Mouse (Mus musculus): Measurements from ENCODE around the gene Crispld2. TPM values are rescaled to one million over a fixed set of nuclear protein-coding genes. Genes with fewer than 3 reads are reported as not detected.

The Crispld2 gene
- 4.9 and 5.2 TPM in 2 replicates for polyA plus RNA-seq (2014; fragmentation: Nextera tagmentation; extraction: Ambion mirVana)

DNA sequence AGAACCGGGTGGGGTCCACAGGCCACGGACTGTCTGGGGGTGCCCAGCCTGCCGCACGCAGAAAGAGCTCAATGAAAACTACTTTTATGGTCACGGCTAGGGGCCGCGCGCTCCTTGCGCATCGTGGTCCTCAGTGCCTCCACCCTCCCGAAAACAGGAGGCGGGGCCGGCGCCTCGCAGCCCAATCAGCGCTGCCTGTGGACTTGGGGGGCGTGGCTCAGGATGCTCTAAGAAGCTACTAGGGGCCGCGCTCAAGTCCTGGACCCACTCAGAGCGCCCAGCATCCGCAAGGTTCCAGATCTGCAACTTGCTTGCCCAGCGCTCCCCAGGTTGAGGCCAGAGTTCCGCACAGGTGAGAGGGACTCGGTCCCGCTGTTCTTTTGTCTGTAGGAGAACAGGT, at the start of gene Crispld2:
Gene Crispld2 (plus strand): TSS at position 190 of the 400 bp plus-strand sequence.
- peak; percentile 90 for ATAC-seq (ENCODE audit: low FRiP score, low TSS enrichment)
- peak within 1 kb of the TSS; percentile 30 for H3K4me3 ChIP-seq (ENCODE audit: low read length)
- peak within 1 kb of the TSS; percentile 8; the same call in 1 of the 2 replicates for H3K9ac ChIP-seq (ENCODE audit: low read depth, low read length)
- H3K36me3 ChIP-seq (ENCODE audit: control insufficient read depth, insufficient read depth, low read length), result no peaks in the 10 kb centered on the region
- H3K4me1 ChIP-seq (ENCODE audit: control insufficient read depth, insufficient read depth, low read length), result peaks cover 26% of the 10 kb centered on the region
- no peak within 1 kb of the TSS for H3K27ac ChIP-seq (ENCODE audit: low read depth, low read length)
- H3K4me2 ChIP-seq (replicated peaks; ENCODE audit: low read depth, low read length), result peak within 1 kb of the TSS; percentile 44
- H3K9me3 ChIP-seq (ENCODE audit: control insufficient read depth, low read length), result no peaks in the 10 kb centered on the region
- under 1% methylated on average over 25 of the region's 25 CpGs for WGBS
- H3K27me3 ChIP-seq (ENCODE audit: control insufficient read depth, insufficient read depth, low read length), result peaks cover 23% of the 10 kb centered on the region

DNA sequence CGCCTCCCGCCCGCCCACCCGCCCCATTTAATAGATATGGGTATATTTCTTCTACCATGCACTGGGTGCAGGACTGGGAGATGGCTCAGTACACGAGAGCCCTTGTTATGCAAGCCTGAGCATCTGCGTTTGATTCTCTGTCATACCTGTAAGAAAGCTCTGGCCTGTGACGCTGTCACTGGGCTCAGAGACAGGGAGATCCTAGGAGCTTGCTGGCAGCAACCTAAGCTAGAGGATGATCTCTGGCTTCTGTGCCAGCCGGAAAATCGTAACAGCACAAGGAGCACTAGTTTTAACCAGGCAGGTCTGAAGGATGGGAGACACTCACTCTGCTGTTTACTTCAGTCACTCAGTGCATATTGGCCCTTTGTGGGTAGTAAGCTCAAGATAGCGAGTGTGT, 48.6 kb upstream of the Crispld2 start:
- H3K4me3 ChIP-seq (ENCODE audit: low read length), result no peak overlapping the region
- H3K27me3 ChIP-seq (ENCODE audit: control insufficient read depth, insufficient read depth, low read length), result no peaks in the 10 kb centered on the region
- peaks cover 74% of the 10 kb centered on the region for H3K36me3 ChIP-seq (ENCODE audit: control insufficient read depth, insufficient read depth, low read length)
- no peak overlapping the region for H3K9ac ChIP-seq (ENCODE audit: low read depth, low read length)
- no peaks in the 10 kb centered on the region for H3K4me1 ChIP-seq (ENCODE audit: control insufficient read depth, insufficient read depth, low read length)
- no peaks in the 10 kb centered on the region for H3K9me3 ChIP-seq (ENCODE audit: control insufficient read depth, low read length)
- H3K4me2 ChIP-seq (replicated peaks; ENCODE audit: low read depth, low read length), result no peak overlapping the region
- ATAC-seq (ENCODE audit: low FRiP score, low TSS enrichment), result peak; percentile 16; the same call in 1 of the 2 replicates
- no peak overlapping the region for H3K27ac ChIP-seq (ENCODE audit: low read depth, low read length)
- 68% methylated on average over 10 of the region's 10 CpGs for WGBS

DNA sequence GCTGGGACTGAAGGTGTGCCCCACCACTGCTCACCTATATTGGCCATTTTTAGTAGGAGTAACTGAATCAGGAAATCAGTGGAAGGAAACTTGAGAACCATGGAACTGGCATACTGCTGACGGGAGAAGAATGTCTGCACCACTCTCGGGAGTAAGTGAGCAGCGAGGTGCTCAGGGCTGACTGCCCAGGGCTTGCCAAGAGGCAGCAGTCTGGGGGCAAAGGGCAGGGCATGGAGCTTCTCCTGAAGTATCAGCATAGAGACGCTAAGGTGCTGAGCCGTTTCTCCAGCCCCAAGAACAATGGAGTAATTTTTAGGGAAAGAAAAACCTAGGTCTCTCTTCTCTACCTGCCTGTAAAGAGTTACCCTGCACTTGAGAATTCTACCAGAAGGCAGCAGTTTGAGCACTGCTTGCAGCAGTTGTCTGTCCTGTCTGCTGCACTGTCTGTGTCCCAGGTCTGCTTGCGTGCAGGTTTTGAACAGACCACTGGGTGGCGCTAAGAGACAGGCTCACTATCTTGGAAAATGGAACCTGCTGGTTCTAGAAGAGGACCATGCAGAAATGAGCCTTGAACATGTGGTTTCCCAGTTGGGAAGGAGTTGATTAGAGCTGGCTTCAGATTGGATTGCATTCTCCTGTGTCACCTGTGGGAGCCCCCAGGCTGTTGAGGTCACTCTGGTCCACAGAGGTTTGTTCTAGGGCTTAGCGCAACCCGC, 48.0 kb upstream of the Crispld2 start:
- H3K9ac ChIP-seq (ENCODE audit: low read depth, low read length), result no peak overlapping the region
- H3K4me1 ChIP-seq (ENCODE audit: control insufficient read depth, insufficient read depth, low read length), result no peaks in the 10 kb centered on the region
- ATAC-seq (ENCODE audit: low FRiP score, low TSS enrichment), result peak; percentile 56; the same call in 1 of the 2 replicates
- no peaks in the 10 kb centered on the region for H3K27me3 ChIP-seq (ENCODE audit: control insufficient read depth, insufficient read depth, low read length)
- no peak overlapping the region for H3K4me2 ChIP-seq (replicated peaks; ENCODE audit: low read depth, low read length)
- WGBS, result 44% methylated on average over 9 of the region's 9 CpGs
- no peaks in the 10 kb centered on the region for H3K9me3 ChIP-seq (ENCODE audit: control insufficient read depth, low read length)
- H3K36me3 ChIP-seq (ENCODE audit: control insufficient read depth, insufficient read depth, low read length), result peaks cover 74% of the 10 kb centered on the region
- H3K4me3 ChIP-seq (ENCODE audit: low read length), result no peak overlapping the region
- no peak overlapping the region for H3K27ac ChIP-seq (ENCODE audit: low read depth, low read length)

DNA sequence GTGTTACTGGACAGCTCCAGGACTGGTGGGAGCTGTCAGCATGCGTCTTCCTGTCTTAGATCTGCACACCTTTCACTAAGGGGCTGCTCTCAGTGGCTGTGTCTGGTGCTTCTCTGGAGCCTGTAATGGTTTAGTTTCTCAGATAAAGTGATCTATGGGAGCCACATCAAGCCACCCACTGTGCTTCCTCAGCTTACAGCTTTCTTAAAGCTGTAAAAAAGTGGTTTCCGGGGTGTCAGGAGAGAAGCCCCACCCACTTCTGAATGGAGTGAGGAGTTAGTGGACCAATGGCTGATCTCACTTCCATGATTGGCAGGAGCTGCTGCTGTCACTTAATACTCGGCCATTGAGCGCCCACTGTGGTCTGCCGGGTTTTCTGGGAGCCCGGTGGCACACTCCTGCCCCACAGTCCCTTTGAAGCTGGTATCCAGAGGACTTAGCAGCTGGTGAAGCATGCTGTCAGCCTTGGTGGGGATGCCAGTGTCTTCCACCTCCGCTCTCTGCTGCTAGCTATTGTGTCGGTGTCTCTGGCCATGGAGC, 45.8 kb upstream of the Crispld2 start:
- H3K36me3 ChIP-seq (ENCODE audit: control insufficient read depth, insufficient read depth, low read length), result peaks cover 75% of the 10 kb centered on the region
- H3K27me3 ChIP-seq (ENCODE audit: control insufficient read depth, insufficient read depth, low read length), result no peaks in the 10 kb centered on the region
- H3K4me2 ChIP-seq (replicated peaks; ENCODE audit: low read depth, low read length), result no peak overlapping the region
- H3K9ac ChIP-seq (ENCODE audit: low read depth, low read length), result no peak overlapping the region
- H3K27ac ChIP-seq (ENCODE audit: low read depth, low read length), result no peak overlapping the region
- no peak for ATAC-seq (ENCODE audit: low FRiP score, low TSS enrichment)
- H3K9me3 ChIP-seq (ENCODE audit: control insufficient read depth, low read length), result no peaks in the 10 kb centered on the region
- 75% methylated on average over 8 of the region's 8 CpGs for WGBS
- no peaks in the 10 kb centered on the region for H3K4me1 ChIP-seq (ENCODE audit: control insufficient read depth, insufficient read depth, low read length)
- no peak overlapping the region for H3K4me3 ChIP-seq (ENCODE audit: low read length)

DNA sequence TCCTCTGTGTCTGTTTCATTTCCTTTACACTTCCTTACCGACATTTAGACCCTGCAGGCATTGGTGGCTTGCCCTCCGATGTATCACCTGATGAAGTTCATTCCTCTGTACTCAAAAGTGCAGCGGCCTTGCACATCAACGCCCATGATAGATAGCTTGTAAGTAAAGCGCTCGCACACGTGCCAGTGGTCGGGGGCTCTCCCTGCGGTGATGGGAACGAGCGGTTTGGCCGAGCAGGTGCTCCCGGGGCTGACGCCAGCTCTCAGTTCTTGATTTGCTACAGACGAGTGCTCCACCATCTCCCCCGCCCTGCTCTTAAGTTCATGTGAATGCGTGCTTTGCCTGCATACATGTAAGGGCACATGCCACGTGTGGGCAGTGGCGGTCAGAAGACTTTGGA, 44.6 kb upstream of the Crispld2 start:
- peaks cover 76% of the 10 kb centered on the region for H3K36me3 ChIP-seq (ENCODE audit: control insufficient read depth, insufficient read depth, low read length)

DNA sequence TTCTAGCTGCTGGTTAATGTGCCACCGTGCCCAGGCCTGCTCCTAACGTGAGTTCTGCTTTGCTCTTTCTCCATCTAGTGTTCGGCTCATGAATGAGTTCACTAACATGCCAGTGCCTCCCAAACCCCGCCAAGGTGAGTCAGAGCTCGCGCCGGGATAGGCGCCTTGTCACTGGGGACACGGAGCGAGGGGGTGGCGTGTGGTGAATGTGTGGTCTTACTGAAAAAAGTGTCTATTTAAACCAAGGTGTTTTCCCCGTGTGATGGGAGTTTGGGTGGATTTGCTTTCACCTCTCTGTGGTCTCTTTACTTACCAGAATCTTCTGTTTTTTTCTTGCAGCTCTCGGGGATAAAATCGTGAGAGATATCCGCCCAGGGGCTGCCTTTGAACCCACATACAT, 43.9 kb upstream of the Crispld2 start:
- H3K4me1 ChIP-seq (ENCODE audit: control insufficient read depth, insufficient read depth, low read length), result 0 out of 2 replicates have a peak, but pooled peaks cover 2% of the 10 kb centered on the region
- no peak for ATAC-seq (ENCODE audit: low FRiP score, low TSS enrichment)
- peaks cover 81% of the 10 kb centered on the region for H3K36me3 ChIP-seq (ENCODE audit: control insufficient read depth, insufficient read depth, low read length)
- 84% methylated on average over 15 of the region's 15 CpGs for WGBS
- H3K4me3 ChIP-seq (ENCODE audit: low read length), result no peak overlapping the region
- H3K9me3 ChIP-seq (ENCODE audit: control insufficient read depth, low read length), result no peaks in the 10 kb centered on the region
- no peak overlapping the region for H3K4me2 ChIP-seq (replicated peaks; ENCODE audit: low read depth, low read length)
- no peak overlapping the region for H3K9ac ChIP-seq (ENCODE audit: low read depth, low read length)
- no peaks in the 10 kb centered on the region for H3K27me3 ChIP-seq (ENCODE audit: control insufficient read depth, insufficient read depth, low read length)
- H3K27ac ChIP-seq (ENCODE audit: low read depth, low read length), result no peak overlapping the region

More for the DNA sequence above, 44.6 kb upstream of the Crispld2 start:
- H3K4me3 ChIP-seq (ENCODE audit: low read length), result no peak overlapping the region
- no peaks in the 10 kb centered on the region for H3K27me3 ChIP-seq (ENCODE audit: control insufficient read depth, insufficient read depth, low read length)
- no peak overlapping the region for H3K9ac ChIP-seq (ENCODE audit: low read depth, low read length)
- 80% methylated on average over 19 of the region's 19 CpGs for WGBS
- ATAC-seq (ENCODE audit: low FRiP score, low TSS enrichment), result no peak
- no peaks in the 10 kb centered on the region for H3K9me3 ChIP-seq (ENCODE audit: control insufficient read depth, low read length)
- H3K27ac ChIP-seq (ENCODE audit: low read depth, low read length), result no peak overlapping the region
- 0 out of 2 replicates have a peak, but pooled peaks cover 2% of the 10 kb centered on the region for H3K4me1 ChIP-seq (ENCODE audit: control insufficient read depth, insufficient read depth, low read length)
- no peak overlapping the region for H3K4me2 ChIP-seq (replicated peaks; ENCODE audit: low read depth, low read length)

DNA sequence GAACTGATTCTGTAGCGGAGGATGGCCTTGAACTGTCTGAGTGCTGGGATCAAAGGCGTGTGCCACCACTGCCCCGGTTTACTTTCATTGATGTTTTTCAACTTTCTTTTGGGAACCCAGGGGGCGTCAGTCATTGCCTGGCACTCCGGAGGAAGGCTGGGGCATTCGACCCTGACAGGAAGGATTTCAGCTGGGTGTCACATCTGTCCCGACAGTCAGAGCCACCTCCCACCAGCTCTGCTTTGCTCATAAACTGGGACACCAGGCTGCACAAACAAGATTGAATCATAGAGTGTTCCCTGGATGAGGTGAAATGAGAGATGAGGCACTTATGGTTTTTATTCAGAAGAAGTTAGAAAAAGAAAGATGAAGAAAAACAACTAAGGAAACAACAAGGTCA, 40.0 kb upstream of the Crispld2 start:
- 0 out of 2 replicates have a peak, but pooled peaks cover 2% of the 10 kb centered on the region for H3K4me1 ChIP-seq (ENCODE audit: control insufficient read depth, insufficient read depth, low read length)
- H3K36me3 ChIP-seq (ENCODE audit: control insufficient read depth, insufficient read depth, low read length), result peaks cover 92% of the 10 kb centered on the region
- H3K4me3 ChIP-seq (ENCODE audit: low read length), result no peak overlapping the region
- ATAC-seq (ENCODE audit: low FRiP score, low TSS enrichment), result 0 out of 2 replicates have a peak, but pooled peaks have one; percentile 55
- H3K9me3 ChIP-seq (ENCODE audit: control insufficient read depth, low read length), result no peaks in the 10 kb centered on the region
- 40% methylated on average over 7 of the region's 7 CpGs for WGBS
- no peak overlapping the region for H3K9ac ChIP-seq (ENCODE audit: low read depth, low read length)
- no peak overlapping the region for H3K4me2 ChIP-seq (replicated peaks; ENCODE audit: low read depth, low read length)
- H3K27ac ChIP-seq (ENCODE audit: low read depth, low read length), result no peak overlapping the region
- no peaks in the 10 kb centered on the region for H3K27me3 ChIP-seq (ENCODE audit: control insufficient read depth, insufficient read depth, low read length)

DNA sequence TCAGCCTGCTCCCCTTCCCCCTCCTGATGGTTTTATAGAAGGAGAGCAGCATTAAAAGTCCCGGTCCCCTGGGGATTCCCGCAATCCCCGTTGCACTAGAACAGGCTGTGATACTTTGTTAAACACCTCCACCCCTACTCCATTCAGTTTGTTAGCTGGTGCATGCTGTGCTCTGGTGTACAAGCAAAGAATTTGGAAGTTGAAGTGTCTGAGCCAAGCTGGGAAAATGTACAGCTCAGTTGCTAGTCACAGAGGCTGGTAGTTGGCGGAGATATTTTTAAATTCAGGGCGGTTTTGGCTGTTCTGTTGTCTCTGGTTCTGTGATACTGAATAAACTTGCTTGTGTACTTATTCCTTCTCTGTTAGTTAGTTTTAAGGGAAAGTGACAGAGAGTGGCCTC, 39.5 kb upstream of the Crispld2 start:
- H3K4me1 ChIP-seq (ENCODE audit: control insufficient read depth, insufficient read depth, low read length), result 0 out of 2 replicates have a peak, but pooled peaks cover 2% of the 10 kb centered on the region
- H3K27me3 ChIP-seq (ENCODE audit: control insufficient read depth, insufficient read depth, low read length), result no peaks in the 10 kb centered on the region
- peaks cover 92% of the 10 kb centered on the region for H3K36me3 ChIP-seq (ENCODE audit: control insufficient read depth, insufficient read depth, low read length)
- H3K9me3 ChIP-seq (ENCODE audit: control insufficient read depth, low read length), result no peaks in the 10 kb centered on the region
- no peak overlapping the region for H3K4me2 ChIP-seq (replicated peaks; ENCODE audit: low read depth, low read length)
- 51% methylated on average over 5 of the region's 5 CpGs for WGBS
- no peak overlapping the region for H3K4me3 ChIP-seq (ENCODE audit: low read length)
- no peak overlapping the region for H3K27ac ChIP-seq (ENCODE audit: low read depth, low read length)
- H3K9ac ChIP-seq (ENCODE audit: low read depth, low read length), result no peak overlapping the region
- no peak for ATAC-seq (ENCODE audit: low FRiP score, low TSS enrichment)

DNA sequence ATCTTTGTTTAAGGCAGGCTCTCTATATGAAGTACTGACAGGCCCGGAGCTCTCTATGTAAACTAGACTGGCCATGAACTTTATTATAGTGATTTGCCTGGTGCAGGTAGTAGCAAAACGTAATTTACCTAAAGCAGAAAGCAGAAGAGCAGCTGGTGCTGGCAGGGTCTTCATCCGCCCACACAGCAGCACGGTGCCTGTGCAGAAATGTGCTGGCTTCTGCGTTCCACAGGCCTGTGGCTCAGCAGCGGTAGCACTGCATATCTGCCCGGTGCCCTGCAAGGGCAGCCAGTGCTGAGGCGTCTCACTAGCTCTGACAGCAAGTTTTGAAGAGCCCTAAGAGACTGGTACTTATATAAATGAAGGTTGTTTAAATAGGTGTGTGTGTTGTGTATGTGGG, 36.9 kb upstream of the Crispld2 start:
- 88% methylated on average over 8 of the region's 8 CpGs for WGBS
- H3K27me3 ChIP-seq (ENCODE audit: control insufficient read depth, insufficient read depth, low read length), result no peaks in the 10 kb centered on the region
- no peak overlapping the region for H3K4me2 ChIP-seq (replicated peaks; ENCODE audit: low read depth, low read length)
- H3K9ac ChIP-seq (ENCODE audit: low read depth, low read length), result no peak overlapping the region
- no peak overlapping the region for H3K27ac ChIP-seq (ENCODE audit: low read depth, low read length)
- no peak overlapping the region for H3K4me3 ChIP-seq (ENCODE audit: low read length)
- H3K4me1 ChIP-seq (ENCODE audit: control insufficient read depth, insufficient read depth, low read length), result 0 out of 2 replicates have a peak, but pooled peaks cover 2% of the 10 kb centered on the region
- ATAC-seq (ENCODE audit: low FRiP score, low TSS enrichment), result no peak
- H3K36me3 ChIP-seq (ENCODE audit: control insufficient read depth, insufficient read depth, low read length), result peaks cover 77% of the 10 kb centered on the region
- H3K9me3 ChIP-seq (ENCODE audit: control insufficient read depth, low read length), result no peaks in the 10 kb centered on the region
